Mouse (Mus musculus): ENCODE data around the gene Gm2888.
"Not testable (repeated sequence)": the region's sequence is repeated elsewhere in the genome, so short reads cannot be mapped to it uniquely, and the experiment has no call there.

The Gm2888 gene

DNA sequence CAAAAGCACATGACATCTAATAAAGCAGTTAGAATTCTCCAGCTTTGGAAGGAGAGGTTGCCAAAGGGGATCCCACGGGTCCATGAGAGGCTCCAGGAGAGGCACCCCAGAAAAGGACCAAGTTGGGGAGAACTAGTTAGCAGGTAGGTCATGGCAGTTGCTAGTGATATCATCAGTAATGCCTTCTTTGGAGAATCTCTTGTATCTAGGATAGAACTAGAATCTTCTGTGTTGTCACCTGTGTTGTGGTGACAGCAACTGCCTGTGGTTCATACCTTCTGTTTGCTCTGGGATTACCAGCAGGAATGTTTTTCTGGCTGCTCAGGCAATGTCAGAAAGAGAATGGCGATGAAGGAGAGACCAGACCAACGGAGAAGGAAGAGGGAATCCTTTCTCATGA is at the start of gene Gm2888:
TSS of gene Gm2888 (plus strand) at position 301 of the 400 bp plus-strand sequence.
- not testable (repeated sequence) for DNase-seq (ENCODE audit: low spot score)

GRCm38 (mm10) chr14:3048727-3049512 is 19.1 kb downstream of the Gm2888 start, which contains the start of gene Gm2897:
Gene Gm2897, plus strand, starts transcription at chr14:3049285.
- DNase-seq (ENCODE audit: low spot score) = peak; percentile 30

DNA sequence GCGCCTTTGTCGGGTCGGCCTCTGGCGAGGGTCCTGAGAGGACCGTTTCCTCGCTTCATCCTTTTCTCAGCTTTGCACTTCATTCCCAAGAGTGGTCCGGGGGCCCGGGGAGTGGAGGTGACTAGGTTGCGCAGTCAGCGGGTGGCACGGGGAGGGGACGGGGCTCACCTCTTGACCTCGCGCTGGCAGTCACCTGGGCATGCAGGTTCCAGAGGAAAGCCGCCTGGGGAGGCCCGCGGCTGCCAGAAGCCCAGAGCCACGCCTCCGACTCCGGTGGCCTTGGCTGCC is 19.7 kb downstream of the Gm2888 start:
- DNase-seq (ENCODE audit: low spot score) = peak; percentile 8

DNA sequence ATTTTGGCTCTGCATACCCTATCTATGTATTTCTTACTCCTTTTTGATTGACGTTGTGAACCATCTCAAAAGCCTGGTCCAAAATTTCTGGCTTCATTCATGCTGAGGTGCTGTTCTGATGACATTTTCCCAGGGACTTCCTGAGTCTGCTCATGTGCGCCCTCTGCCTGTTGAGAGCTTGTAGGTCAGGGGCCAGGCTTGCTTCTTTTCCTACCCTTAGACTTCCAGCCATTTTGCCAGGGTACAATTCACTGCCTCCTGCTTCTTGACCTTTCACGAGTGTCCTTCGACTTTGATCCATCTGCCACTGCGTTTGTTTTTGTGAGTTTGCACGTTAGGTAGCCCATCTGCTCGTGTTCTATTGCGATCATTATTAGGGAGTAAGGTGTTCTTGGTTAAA is 20.3 kb downstream of the Gm2888 start:
- DNase-seq (ENCODE audit: low spot score) = not testable (repeated sequence)

Measured in yolk sac, embryonic 10.5 days (tissue).